Mouse (Mus musculus): ENCODE data around the gene Hp1bp3. TPM values are rescaled to one million over a fixed set of nuclear protein-coding genes. Genes with fewer than 3 reads are reported as not detected.
A peak's percentile ranks its signal among the peaks of the same experiment; 100 is the strongest.

Hp1bp3 gene
- polyA plus RNA-seq, 1 experiment = 54.7 TPM

GRCm38 (mm10) chr4:138192561-138192960 lies 23.5 kb upstream of the Hp1bp3 start:
- H3K27me3 ChIP-seq (ENCODE audit: control insufficient read depth, insufficient read depth, insufficient read length) = no peaks in the 10 kb centered on the region
- no peak overlapping the region for H3ac ChIP-seq (ENCODE audit: control insufficient read depth, insufficient read length)
- peaks cover 53% of the 10 kb centered on the region for H3K36me3 ChIP-seq (ENCODE audit: control insufficient read depth, insufficient read depth)

GRCm38 (mm10) chr4:138200769-138201168 lies 15.3 kb upstream of the Hp1bp3 start:
- no peak overlapping the region for H3K4me3 ChIP-seq
- H3K4me2 ChIP-seq (ENCODE audit: low read depth) = peak overlapping the region; percentile 2
- TF ChIP-seq MYOG (IDR thresholded peaks at IDR 0.05; ENCODE audit: control insufficient read depth in 1 of 3, insufficient read depth in 1 of 3, insufficient read length in 2 of 3, low read depth in 2 of 3) (peak in 2 of 3 experiments; percentile 65 to 71), SRF (IDR thresholded peaks at IDR 0.05; ENCODE audit: control insufficient read depth, insufficient read length, low read depth) (no peak), CEBPB (IDR thresholded peaks at IDR 0.05; ENCODE audit: insufficient read depth, poor library complexity, severe bottlenecking) (no peak), POLR2AphosphoS2 (IDR thresholded peaks at IDR 0.05; ENCODE audit: insufficient read length, low read depth) (no peak), REST (IDR thresholded peaks at IDR 0.05; ENCODE audit: insufficient read depth, insufficient read length) (no peak), TCF3 (IDR thresholded peaks at IDR 0.05; ENCODE audit: insufficient read length, low read depth) (peak; percentile 30), USF1 (IDR thresholded peaks at IDR 0.05; ENCODE audit: low read depth) (no peak), MYOD1 (IDR thresholded peaks at IDR 0.05; ENCODE audit: control insufficient read depth in 1 of 3, insufficient read length in 2 of 3, low read depth in 2 of 3) (peak; percentile 89 to 95 (median 90)), TCF12 (IDR thresholded peaks at IDR 0.05; ENCODE audit: insufficient read depth, poor library complexity, severe bottlenecking) (peak; percentile 85), MAX (IDR thresholded peaks at IDR 0.05; ENCODE audit: low read depth) (no peak), POLR2A (IDR thresholded peaks at IDR 0.05; ENCODE audit: insufficient read length, low read depth) (no peak), E2F4 (IDR thresholded peaks at IDR 0.05; ENCODE audit: insufficient read depth) (no peak)
- peaks cover 35% of the 10 kb centered on the region for H3K36me3 ChIP-seq (ENCODE audit: control insufficient read depth, insufficient read depth)
- no peaks in the 10 kb centered on the region for H3K79me2 ChIP-seq (ENCODE audit: control insufficient read depth, insufficient read depth)
- H3K27me3 ChIP-seq (ENCODE audit: control insufficient read depth, insufficient read depth, insufficient read length) = no peaks in the 10 kb centered on the region
- no peak overlapping the region for H3ac ChIP-seq (ENCODE audit: control insufficient read depth, insufficient read length)

More at GRCm38 (mm10) chr4:138192561-138192960, 23.5 kb upstream of the Hp1bp3 start:
- H3K4me3 ChIP-seq = no peak overlapping the region
- H3K79me2 ChIP-seq (ENCODE audit: control insufficient read depth, insufficient read depth) = no peaks in the 10 kb centered on the region
- no peak overlapping the region for H3K4me2 ChIP-seq (ENCODE audit: low read depth)
- no peak for TF ChIP-seq MYOG (IDR thresholded peaks at IDR 0.05; ENCODE audit: control insufficient read depth in 1 of 3, insufficient read depth in 1 of 3, insufficient read length in 2 of 3, low read depth in 2 of 3)

GRCm38 (mm10) chr4:138201696-138202095 lies 14.4 kb upstream of the Hp1bp3 start:
- Histone ChIP-seq H3K27me3 (ENCODE audit: control insufficient read depth, insufficient read depth, insufficient read length) (no peaks in the 10 kb centered on the region), H3K79me2 (ENCODE audit: control insufficient read depth, insufficient read depth) (no peaks in the 10 kb centered on the region), H3K4me2 (ENCODE audit: low read depth) (no peak overlapping the region), H3K4me3 (no peak overlapping the region), H3ac (ENCODE audit: control insufficient read depth, insufficient read length) (no peak overlapping the region), H3K36me3 (ENCODE audit: control insufficient read depth, insufficient read depth) (peaks cover 35% of the 10 kb centered on the region)
- TF ChIP-seq MYOD1 (IDR thresholded peaks at IDR 0.05; ENCODE audit: control insufficient read depth in 1 of 3, insufficient read length in 2 of 3, low read depth in 2 of 3) (no peak), USF1 (IDR thresholded peaks at IDR 0.05; ENCODE audit: low read depth) (no peak), TCF12 (IDR thresholded peaks at IDR 0.05; ENCODE audit: insufficient read depth, poor library complexity, severe bottlenecking) (no peak), POLR2A (IDR thresholded peaks at IDR 0.05; ENCODE audit: insufficient read length, low read depth) (no peak), REST (IDR thresholded peaks at IDR 0.05; ENCODE audit: insufficient read depth, insufficient read length) (no peak), POLR2AphosphoS2 (IDR thresholded peaks at IDR 0.05; ENCODE audit: insufficient read length, low read depth) (no peak), CEBPB (IDR thresholded peaks at IDR 0.05; ENCODE audit: insufficient read depth, poor library complexity, severe bottlenecking) (no peak), E2F4 (IDR thresholded peaks at IDR 0.05; ENCODE audit: insufficient read depth) (no peak), SRF (IDR thresholded peaks at IDR 0.05; ENCODE audit: control insufficient read depth, insufficient read length, low read depth) (no peak), MYOG (IDR thresholded peaks at IDR 0.05; ENCODE audit: control insufficient read depth in 1 of 3, insufficient read depth in 1 of 3, insufficient read length in 2 of 3, low read depth in 2 of 3) (no peak), MAX (IDR thresholded peaks at IDR 0.05; ENCODE audit: low read depth) (no peak), TCF3 (IDR thresholded peaks at IDR 0.05; ENCODE audit: insufficient read length, low read depth) (no peak)

GRCm38 (mm10) chr4:138210116-138210515 lies 6.0 kb upstream of the Hp1bp3 start:
- H3K4me3 ChIP-seq = no peak overlapping the region
- H3K36me3 ChIP-seq (ENCODE audit: control insufficient read depth, insufficient read depth) = peaks cover 10% of the 10 kb centered on the region
- TF ChIP-seq SRF (IDR thresholded peaks at IDR 0.05; ENCODE audit: control insufficient read depth, insufficient read length, low read depth) (no peak), POLR2AphosphoS2 (IDR thresholded peaks at IDR 0.05; ENCODE audit: insufficient read length, low read depth) (no peak), E2F4 (IDR thresholded peaks at IDR 0.05; ENCODE audit: insufficient read depth) (no peak), CEBPB (IDR thresholded peaks at IDR 0.05; ENCODE audit: insufficient read depth, poor library complexity, severe bottlenecking) (no peak), REST (IDR thresholded peaks at IDR 0.05; ENCODE audit: insufficient read depth, insufficient read length) (no peak), MYOD1 (IDR thresholded peaks at IDR 0.05; ENCODE audit: control insufficient read depth in 1 of 3, insufficient read length in 2 of 3, low read depth in 2 of 3) (no peak), USF1 (IDR thresholded peaks at IDR 0.05; ENCODE audit: low read depth) (no peak), TCF3 (IDR thresholded peaks at IDR 0.05; ENCODE audit: insufficient read length, low read depth) (no peak)

GRCm38 (mm10) chr4:138213861-138214260 lies 2.2 kb upstream of the Hp1bp3 start:
- Histone ChIP-seq H3K79me2 (ENCODE audit: control insufficient read depth, insufficient read depth) (peaks cover 15% of the 10 kb centered on the region), H3K4me3 (no peak overlapping the region), H3ac (ENCODE audit: control insufficient read depth, insufficient read length) (no peak overlapping the region)

More at GRCm38 (mm10) chr4:138210116-138210515, 6.0 kb upstream of the Hp1bp3 start:
- Histone ChIP-seq H3K79me2 (ENCODE audit: control insufficient read depth, insufficient read depth) (no peaks in the 10 kb centered on the region), H3K27me3 (ENCODE audit: control insufficient read depth, insufficient read depth, insufficient read length) (no peaks in the 10 kb centered on the region), H3ac (ENCODE audit: control insufficient read depth, insufficient read length) (no peak overlapping the region), H3K4me2 (ENCODE audit: low read depth) (no peak overlapping the region)

More at GRCm38 (mm10) chr4:138213861-138214260, 2.2 kb upstream of the Hp1bp3 start:
- no peaks in the 10 kb centered on the region for H3K27me3 ChIP-seq (ENCODE audit: control insufficient read depth, insufficient read depth, insufficient read length)
- TF ChIP-seq MAX (IDR thresholded peaks at IDR 0.05; ENCODE audit: low read depth) (no peak), POLR2A (IDR thresholded peaks at IDR 0.05; ENCODE audit: insufficient read length, low read depth) (no peak), REST (IDR thresholded peaks at IDR 0.05; ENCODE audit: insufficient read depth, insufficient read length) (no peak), TCF12 (IDR thresholded peaks at IDR 0.05; ENCODE audit: insufficient read depth, poor library complexity, severe bottlenecking) (no peak), POLR2AphosphoS2 (IDR thresholded peaks at IDR 0.05; ENCODE audit: insufficient read length, low read depth) (peak; percentile 29), MYOD1 (IDR thresholded peaks at IDR 0.05; ENCODE audit: control insufficient read depth in 1 of 3, insufficient read length in 2 of 3, low read depth in 2 of 3) (no peak), E2F4 (IDR thresholded peaks at IDR 0.05; ENCODE audit: insufficient read depth) (no peak), MYOG (IDR thresholded peaks at IDR 0.05; ENCODE audit: control insufficient read depth in 1 of 3, insufficient read depth in 1 of 3, insufficient read length in 2 of 3, low read depth in 2 of 3) (peak in 1 of 3 experiments; percentile 27), SRF (IDR thresholded peaks at IDR 0.05; ENCODE audit: control insufficient read depth, insufficient read length, low read depth) (no peak), CEBPB (IDR thresholded peaks at IDR 0.05; ENCODE audit: insufficient read depth, poor library complexity, severe bottlenecking) (0 out of 2 replicates have a peak, but pooled peaks have one; percentile 21), TCF3 (IDR thresholded peaks at IDR 0.05; ENCODE audit: insufficient read length, low read depth) (no peak)
- H3K4me2 ChIP-seq (ENCODE audit: low read depth) = peak overlapping the region; percentile 57
- H3K36me3 ChIP-seq (ENCODE audit: control insufficient read depth, insufficient read depth) = no peaks in the 10 kb centered on the region
